Mouse (Mus musculus) monocyte, adult 59 days (primary cell): ENCODE results near the gene Esrrg. TPM values are rescaled to one million over a fixed set of nuclear protein-coding genes. Genes with fewer than 3 reads are reported as not detected.

Experiments
- total RNA-seq, 2 experiments: library from RNA; stranded (reverse); gene quantifications; one replicate each; pipeline ENCODE4 v1.2.4; 2023

Esrrg gene
- total RNA-seq = not detected

GRCm38 (mm10) chr1:187608261-187608921 is at the start of gene Esrrg:
TSS of gene Esrrg (plus strand) at chr1:187608791.

GRCm38 (mm10) chr1:188261903-188262682 is 653.5 kb downstream of the Esrrg start, which contains the start of gene Ush2a:
TSS of gene Ush2a (plus strand) at chr1:188262023.

